Mouse (Mus musculus): ENCODE results near the gene Plpp1. TPM values are rescaled to one million over a fixed set of nuclear protein-coding genes. Genes with fewer than 3 reads are reported as not detected.
A peak's percentile ranks its signal among the peaks of the same experiment; 100 is the strongest.

Gene Plpp1
- polyA plus RNA-seq, 1 experiment from 2014 or later: 59.3 TPM

- Histone ChIP-seq H3K4me1 (ENCODE audit: control insufficient read depth, insufficient read depth, low read length) (peaks cover 40% of the 10 kb centered on the region), H3K4me2 (ENCODE audit: low read depth, low read length) (no peak overlapping the region), H3K27ac (ENCODE audit: low read length) (no peak overlapping the region), H3K9me3 (replicated peaks; ENCODE audit: control insufficient read depth, low read length) (no peaks in the 10 kb centered on the region), H3K4me3 (ENCODE audit: low read length) (no peak overlapping the region), H3K27me3 (ENCODE audit: control insufficient read depth, insufficient read depth, low read length) (no peaks in the 10 kb centered on the region), H3K9ac (ENCODE audit: low read length) (no peak overlapping the region), H3K36me3 (ENCODE audit: control insufficient read depth, insufficient read depth) (no peaks in the 10 kb centered on the region)
- ATAC-seq (replicated peaks; ENCODE audit: extremely low read depth, insufficient read depth, low FRiP score): no peak
- 77% methylated on average over 9 of the region's 9 CpGs for WGBS
Observed at GRCm38 (mm10) chr13:112759364-112759763, 41.2 kb upstream of the Plpp1 start.

DNA sequence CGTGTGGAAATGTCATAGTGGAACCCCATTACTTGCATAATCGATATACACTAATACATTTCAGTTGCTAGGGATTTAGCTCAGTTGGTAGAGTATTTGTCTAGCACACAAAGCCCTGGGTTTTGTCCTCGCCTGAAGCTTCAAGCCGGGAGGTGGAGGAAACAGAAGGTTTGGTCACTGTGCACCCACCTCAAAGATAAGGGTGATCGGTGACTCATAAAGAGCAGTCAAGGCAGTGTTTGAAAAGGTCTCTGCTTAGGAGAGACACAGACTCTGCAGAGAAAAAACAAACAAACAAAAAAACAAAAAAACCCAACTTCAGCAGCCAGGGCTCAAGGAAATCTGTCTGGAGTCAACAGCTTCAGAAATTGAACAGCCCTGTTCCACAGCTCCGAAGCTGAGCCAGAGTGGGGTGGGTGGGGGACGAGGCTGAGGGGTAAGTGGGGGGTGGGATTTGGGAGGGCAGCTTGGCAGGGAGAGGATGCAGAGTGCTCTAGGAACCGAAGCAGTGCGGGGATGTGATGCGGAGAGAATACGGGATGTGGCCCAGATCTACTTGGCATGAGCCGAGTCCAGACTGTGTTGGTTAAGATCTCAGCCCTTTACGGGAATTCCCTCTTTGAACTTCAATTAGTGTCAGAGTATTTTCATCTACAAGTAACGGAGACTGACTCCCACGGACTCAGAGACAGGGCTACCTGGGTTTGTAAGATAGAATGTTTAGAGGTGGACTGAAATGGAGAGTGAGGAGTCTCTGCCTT is 40.6 kb upstream of the Plpp1 start:
- ATAC-seq (replicated peaks; ENCODE audit: extremely low read depth, insufficient read depth, low FRiP score): no peak
- Histone ChIP-seq H3K4me1 (ENCODE audit: control insufficient read depth, insufficient read depth, low read length) (peaks cover 43% of the 10 kb centered on the region), H3K4me3 (ENCODE audit: low read length) (no peak overlapping the region), H3K4me2 (ENCODE audit: low read depth, low read length) (no peak overlapping the region), H3K36me3 (ENCODE audit: control insufficient read depth, insufficient read depth) (no peaks in the 10 kb centered on the region), H3K9ac (ENCODE audit: low read length) (no peak overlapping the region), H3K27ac (ENCODE audit: low read length) (no peak overlapping the region), H3K27me3 (ENCODE audit: control insufficient read depth, insufficient read depth, low read length) (no peaks in the 10 kb centered on the region), H3K9me3 (replicated peaks; ENCODE audit: control insufficient read depth, low read length) (no peaks in the 10 kb centered on the region)
- WGBS: 65% methylated on average over 15 of the region's 15 CpGs

DNA sequence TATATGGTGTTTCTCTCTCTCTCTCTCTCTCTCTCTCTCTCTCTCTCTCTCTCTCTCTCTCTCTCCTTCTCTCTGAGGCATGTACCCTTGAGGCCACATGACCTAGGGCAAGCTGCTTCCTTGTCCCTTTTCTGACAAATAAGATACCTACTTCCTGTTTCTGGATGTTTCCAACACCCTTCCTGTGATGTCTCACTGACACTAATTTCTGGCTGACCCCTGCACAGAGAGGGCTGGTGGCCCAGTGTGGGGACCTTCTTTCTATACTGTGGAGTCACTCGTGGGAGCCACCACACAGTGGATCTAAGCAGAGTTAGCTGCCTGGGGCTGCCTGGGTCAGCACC is 40.1 kb upstream of the Plpp1 start:
- Histone ChIP-seq H3K9me3 (replicated peaks; ENCODE audit: control insufficient read depth, low read length) (no peaks in the 10 kb centered on the region), H3K27me3 (ENCODE audit: control insufficient read depth, insufficient read depth, low read length) (no peaks in the 10 kb centered on the region), H3K9ac (ENCODE audit: low read length) (no peak overlapping the region), H3K4me3 (ENCODE audit: low read length) (no peak overlapping the region), H3K4me2 (ENCODE audit: low read depth, low read length) (no peak overlapping the region), H3K4me1 (ENCODE audit: control insufficient read depth, insufficient read depth, low read length) (peaks cover 41% of the 10 kb centered on the region), H3K36me3 (ENCODE audit: control insufficient read depth, insufficient read depth) (no peaks in the 10 kb centered on the region), H3K27ac (ENCODE audit: low read length) (peak overlapping the region; percentile 16; the same call in 1 of the 2 replicates)
- WGBS: 29% methylated on average over 1 of the region's 1 CpGs
- ATAC-seq (replicated peaks; ENCODE audit: extremely low read depth, insufficient read depth, low FRiP score): no peak

DNA sequence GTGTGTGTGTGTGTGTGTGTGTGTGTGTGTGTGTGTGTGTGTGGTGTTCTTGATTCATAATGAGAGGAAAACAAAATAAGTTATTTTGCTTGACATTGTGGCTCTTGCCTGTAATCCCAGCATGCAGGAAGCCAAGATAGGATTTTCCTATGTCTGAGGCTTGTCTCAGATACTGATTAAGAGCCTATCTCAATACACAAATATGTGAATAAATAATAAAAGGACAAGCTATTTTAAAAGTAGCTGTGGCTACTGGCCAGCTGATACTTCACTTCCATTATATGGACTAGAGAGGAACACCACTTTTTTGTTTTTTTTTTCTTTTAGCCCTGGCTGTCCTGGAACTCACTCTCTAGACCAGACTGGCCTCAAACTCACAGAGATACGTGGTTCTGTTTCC is 38.8 kb upstream of the Plpp1 start:
- ATAC-seq (replicated peaks; ENCODE audit: extremely low read depth, insufficient read depth, low FRiP score): no peak
- WGBS: 36% methylated on average over 1 of the region's 1 CpGs
- peak overlapping the region; percentile 45; the same call in 1 of the 2 replicates for H3K27ac ChIP-seq (ENCODE audit: low read length)

DNA sequence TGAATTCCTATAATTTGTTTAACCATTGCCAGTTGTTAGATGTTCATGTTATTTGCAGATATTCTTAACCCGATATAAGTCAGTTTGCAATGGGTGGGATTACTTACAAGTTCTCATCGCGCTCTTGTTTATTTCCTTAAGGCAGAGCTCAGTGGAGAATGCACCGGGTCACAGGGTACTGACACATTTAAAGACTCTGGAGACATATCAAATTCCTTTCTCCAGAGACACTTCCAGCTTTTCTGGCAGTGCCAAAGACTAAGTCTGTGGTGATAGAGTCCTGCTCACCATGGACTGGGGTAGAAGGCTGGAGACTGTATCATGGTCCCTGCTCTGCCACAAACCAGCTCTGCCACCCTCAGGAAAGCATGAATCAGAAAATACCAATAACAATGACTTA is 38.0 kb upstream of the Plpp1 start:
- 47% methylated on average over 4 of the region's 4 CpGs for WGBS
- Histone ChIP-seq H3K36me3 (ENCODE audit: control insufficient read depth, insufficient read depth) (0 out of 2 replicates have a peak, but pooled peaks cover 1% of the 10 kb centered on the region), H3K4me3 (ENCODE audit: low read length) (no peak overlapping the region), H3K4me1 (ENCODE audit: control insufficient read depth, insufficient read depth, low read length) (peaks cover 38% of the 10 kb centered on the region), H3K4me2 (ENCODE audit: low read depth, low read length) (no peak overlapping the region), H3K9ac (ENCODE audit: low read length) (no peak overlapping the region), H3K9me3 (replicated peaks; ENCODE audit: control insufficient read depth, low read length) (peaks cover 8% of the 10 kb centered on the region), H3K27me3 (ENCODE audit: control insufficient read depth, insufficient read depth, low read length) (no peaks in the 10 kb centered on the region), H3K27ac (ENCODE audit: low read length) (no peak overlapping the region)
- ATAC-seq (replicated peaks; ENCODE audit: extremely low read depth, insufficient read depth, low FRiP score): no peak

More for the DNA sequence above, 38.8 kb upstream of the Plpp1 start:
- no peak overlapping the region for H3K9ac ChIP-seq (ENCODE audit: low read length)
- no peak overlapping the region for H3K4me2 ChIP-seq (ENCODE audit: low read depth, low read length)
- H3K4me3 ChIP-seq (ENCODE audit: low read length): no peak overlapping the region
- no peaks in the 10 kb centered on the region for H3K27me3 ChIP-seq (ENCODE audit: control insufficient read depth, insufficient read depth, low read length)
- H3K4me1 ChIP-seq (ENCODE audit: control insufficient read depth, insufficient read depth, low read length): peaks cover 38% of the 10 kb centered on the region
- no peaks in the 10 kb centered on the region for H3K36me3 ChIP-seq (ENCODE audit: control insufficient read depth, insufficient read depth)
- H3K9me3 ChIP-seq (replicated peaks; ENCODE audit: control insufficient read depth, low read length): 0 out of 2 replicates have a peak, but pooled peaks cover 2% of the 10 kb centered on the region

GRCm38 (mm10) chr13:112763531-112764091 is 37.0 kb upstream of the Plpp1 start:
- Histone ChIP-seq H3K4me3 (ENCODE audit: low read length) (no peak overlapping the region), H3K27ac (ENCODE audit: low read length) (peak overlapping the region; percentile 78), H3K27me3 (ENCODE audit: control insufficient read depth, insufficient read depth, low read length) (no peaks in the 10 kb centered on the region), H3K4me1 (ENCODE audit: control insufficient read depth, insufficient read depth, low read length) (peaks cover 35% of the 10 kb centered on the region), H3K9me3 (replicated peaks; ENCODE audit: control insufficient read depth, low read length) (peaks cover 12% of the 10 kb centered on the region), H3K4me2 (ENCODE audit: low read depth, low read length) (no peak overlapping the region), H3K36me3 (ENCODE audit: control insufficient read depth, insufficient read depth) (0 out of 2 replicates have a peak, but pooled peaks cover 3% of the 10 kb centered on the region), H3K9ac (ENCODE audit: low read length) (no peak overlapping the region)
- WGBS: 53% methylated on average over 10 of the region's 10 CpGs
- ATAC-seq (replicated peaks; ENCODE audit: extremely low read depth, insufficient read depth, low FRiP score): no peak

- 38% methylated on average over 5 of the region's 5 CpGs for WGBS
- Histone ChIP-seq H3K36me3 (ENCODE audit: control insufficient read depth, insufficient read depth) (0 out of 2 replicates have a peak, but pooled peaks cover 3% of the 10 kb centered on the region), H3K4me3 (ENCODE audit: low read length) (no peak overlapping the region), H3K27me3 (ENCODE audit: control insufficient read depth, insufficient read depth, low read length) (no peaks in the 10 kb centered on the region), H3K27ac (ENCODE audit: low read length) (peak overlapping the region; percentile 78), H3K9me3 (replicated peaks; ENCODE audit: control insufficient read depth, low read length) (peaks cover 12% of the 10 kb centered on the region), H3K4me2 (ENCODE audit: low read depth, low read length) (0 out of 2 replicates have a peak overlapping the region, but pooled peaks have one; percentile 11), H3K4me1 (ENCODE audit: control insufficient read depth, insufficient read depth, low read length) (peaks cover 35% of the 10 kb centered on the region), H3K9ac (ENCODE audit: low read length) (no peak overlapping the region)
- ATAC-seq (replicated peaks; ENCODE audit: extremely low read depth, insufficient read depth, low FRiP score): peak; percentile 75
Observed at GRCm38 (mm10) chr13:112764556-112764955, 36.0 kb upstream of the Plpp1 start.

GRCm38 (mm10) chr13:112765654-112766053 is 34.9 kb upstream of the Plpp1 start:
- peaks cover 12% of the 10 kb centered on the region for H3K9me3 ChIP-seq (replicated peaks; ENCODE audit: control insufficient read depth, low read length)
- no peak overlapping the region for H3K4me3 ChIP-seq (ENCODE audit: low read length)
- peaks cover 28% of the 10 kb centered on the region for H3K4me1 ChIP-seq (ENCODE audit: control insufficient read depth, insufficient read depth, low read length)
- H3K4me2 ChIP-seq (ENCODE audit: low read depth, low read length): no peak overlapping the region
- H3K36me3 ChIP-seq (ENCODE audit: control insufficient read depth, insufficient read depth): 0 out of 2 replicates have a peak, but pooled peaks cover 3% of the 10 kb centered on the region
- H3K27ac ChIP-seq (ENCODE audit: low read length): no peak overlapping the region
- WGBS: 79% methylated on average over 3 of the region's 3 CpGs
- no peak for ATAC-seq (replicated peaks; ENCODE audit: extremely low read depth, insufficient read depth, low FRiP score)
- H3K27me3 ChIP-seq (ENCODE audit: control insufficient read depth, insufficient read depth, low read length): no peaks in the 10 kb centered on the region
- no peak overlapping the region for H3K9ac ChIP-seq (ENCODE audit: low read length)
